Mouse (Mus musculus): Measurements from ENCODE around the gene Nat9.

- no peak for TF ChIP-seq CTCF (IDR thresholded peaks at IDR 0.05; ENCODE audit: extremely low read depth, insufficient read length, insufficient replicate concordance, low read depth, low read length)
- TF ChIP-seq POLR2A (IDR thresholded peaks at IDR 0.05; ENCODE audit: low read depth, low read length), result no peak
Measured at GRCm38 (mm10) chr11:115233526-115234290, 46.0 kb upstream of the Nat9 start.
